Mouse (Mus musculus): ENCODE measurements around the gene Calr3. TPM values are rescaled to one million over a fixed set of nuclear protein-coding genes. Genes with fewer than 3 reads are reported as not detected.

Gene Calr3
- polyA plus RNA-seq, 1 experiment from 2014 or later, result 1.5 TPM

DNA sequence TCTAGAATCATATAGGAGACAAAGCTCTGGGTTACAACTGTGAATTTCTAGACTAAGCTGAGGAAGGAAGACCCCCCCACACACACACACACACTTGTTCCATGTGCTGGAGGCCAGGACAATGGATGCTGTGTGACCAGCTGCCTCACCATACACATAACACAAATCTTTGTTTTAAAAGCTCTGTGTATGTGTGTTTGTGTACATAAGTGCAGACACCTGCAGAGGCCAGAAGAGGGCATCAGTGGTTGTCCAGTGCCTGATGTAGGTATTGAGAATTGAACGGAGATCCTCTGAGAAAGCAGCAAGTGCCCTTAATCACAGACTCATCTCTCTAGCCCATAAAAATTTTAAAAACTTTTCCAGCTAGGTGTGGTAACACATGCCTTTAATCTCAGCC lies 20.7 kb downstream of the Calr3 start:
- Histone ChIP-seq H3K4me2 (no peak overlapping the region), H3K4me1 (peaks cover 32% of the 10 kb centered on the region), H3K9me3 (replicated peaks) (no peaks in the 10 kb centered on the region), H3K27me3 (no peaks in the 10 kb centered on the region), H3K4me3 (replicated peaks) (no peak overlapping the region), H3K9ac (no peak overlapping the region), H3K36me3 (0 out of 2 replicates have a peak, but pooled peaks cover 8% of the 10 kb centered on the region), H3K27ac (no peak overlapping the region)
- ATAC-seq (replicated peaks; ENCODE audit: low FRiP score), result no peak
- 76% methylated on average over 1 of the region's 1 CpGs for WGBS

DNA sequence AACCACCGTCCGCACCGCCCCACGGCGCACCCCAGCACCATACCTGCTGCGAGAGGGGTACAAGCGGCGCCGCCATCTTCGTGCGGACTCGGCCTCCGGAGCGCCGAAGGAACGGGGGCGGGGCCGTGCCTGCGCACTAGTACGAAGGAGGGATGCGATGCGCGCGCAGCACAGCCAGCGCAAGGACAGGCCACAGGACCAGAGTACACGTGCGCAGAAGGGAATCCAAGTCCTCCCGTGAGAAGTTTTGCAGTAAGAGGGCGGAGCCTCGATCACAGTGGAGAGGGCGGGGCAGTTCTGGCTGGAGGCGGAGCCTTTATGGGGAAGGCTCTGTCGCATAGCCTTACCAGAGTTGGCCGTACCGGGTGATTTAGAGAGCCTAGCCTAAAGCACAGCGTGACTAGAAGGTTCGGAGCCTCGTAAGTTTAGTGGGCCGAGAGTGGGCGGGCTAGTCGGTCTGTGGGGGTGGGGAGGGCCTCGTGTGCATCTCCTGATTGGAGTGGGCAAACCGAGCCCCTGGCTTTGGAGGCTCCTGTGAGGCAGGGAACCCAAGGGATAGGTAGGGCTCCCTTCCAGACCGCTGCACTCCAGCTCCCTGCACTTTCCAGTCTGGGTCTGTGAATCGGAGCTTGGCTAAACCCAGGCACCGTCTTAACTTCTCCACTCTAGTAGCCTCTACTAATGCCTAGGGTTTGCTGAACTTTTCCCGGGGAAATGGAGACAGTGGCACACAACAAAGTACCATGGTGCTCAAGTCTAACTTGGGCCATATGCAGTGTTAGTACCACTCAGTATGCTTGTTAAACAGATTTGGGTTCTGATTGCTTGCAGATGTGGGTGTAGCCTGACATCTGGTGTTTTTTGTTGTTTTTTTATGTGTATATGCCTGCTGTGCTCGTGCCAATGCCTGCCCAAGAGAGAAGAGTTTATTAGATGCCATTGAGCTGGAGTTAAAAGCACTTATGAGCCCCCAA lies 22.0 kb downstream of the Calr3 start, which contains the start of gene Eps15l1:
TSS of gene Eps15l1 (minus strand) at position 99 of the 974 bp plus-strand sequence.
- Histone ChIP-seq H3K36me3 (0 out of 2 replicates have a peak, but pooled peaks cover 9% of the 10 kb centered on the region), H3K4me3 (replicated peaks) (peak within 1 kb of the TSS; percentile 87), H3K9ac (peak within 1 kb of the TSS; percentile 85), H3K27ac (peak within 1 kb of the TSS; percentile 90), H3K9me3 (replicated peaks) (no peaks in the 10 kb centered on the region), H3K4me1 (peaks cover 45% of the 10 kb centered on the region), H3K27me3 (no peaks in the 10 kb centered on the region), H3K4me2 (peak within 1 kb of the TSS; percentile 82)
- under 1% methylated on average over 48 of the region's 48 CpGs for WGBS
- peak; percentile 98 for ATAC-seq (replicated peaks; ENCODE audit: low FRiP score)

DNA sequence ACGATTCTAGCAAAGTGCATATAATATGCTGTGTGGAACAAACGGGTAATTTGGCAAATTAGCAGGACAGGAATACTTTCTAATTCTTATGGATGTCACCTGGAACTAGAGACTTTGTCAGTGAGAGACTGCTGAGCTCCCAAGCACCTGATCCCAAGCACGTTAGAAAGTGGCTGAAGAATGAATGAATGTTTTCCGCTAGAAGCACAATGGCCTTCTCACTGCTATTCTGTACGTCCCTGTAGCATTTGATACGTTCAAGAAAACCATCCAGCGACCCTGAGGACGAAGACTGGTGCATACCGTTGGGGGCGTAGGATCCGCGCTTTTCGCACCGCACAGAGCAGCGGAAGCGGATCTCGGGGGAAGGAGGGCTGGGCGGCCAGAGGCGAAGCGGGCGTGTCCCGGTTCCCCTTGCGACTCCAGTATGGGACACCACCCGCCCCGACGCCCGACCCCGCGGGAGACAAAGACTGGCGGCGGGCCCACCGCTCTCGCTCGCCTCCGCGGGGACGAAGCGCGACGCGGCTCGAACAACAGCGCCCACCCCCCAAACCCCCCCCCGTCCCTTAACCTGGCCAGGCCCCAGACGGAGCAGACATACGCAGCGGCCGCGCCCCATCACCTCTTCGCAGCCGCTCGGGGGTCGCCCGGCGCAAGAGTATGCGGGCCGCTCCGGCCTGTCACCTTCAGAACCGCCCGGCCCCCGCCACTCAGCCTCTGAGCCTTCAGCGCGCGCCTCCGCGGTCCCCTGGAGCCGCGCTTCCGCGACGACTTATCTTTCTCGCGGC lies 22.9 kb downstream of the Calr3 start:
- peak overlapping the region; percentile 82 for H3K4me2 ChIP-seq
- peak overlapping the region; percentile 87 for H3K4me3 ChIP-seq (replicated peaks)
- no peaks in the 10 kb centered on the region for H3K9me3 ChIP-seq (replicated peaks)
- WGBS, result 1% methylated on average over 73 of the region's 73 CpGs
- H3K27me3 ChIP-seq, result no peaks in the 10 kb centered on the region
- 0 out of 2 replicates have a peak, but pooled peaks cover 9% of the 10 kb centered on the region for H3K36me3 ChIP-seq
- peak overlapping the region; percentile 85 for H3K9ac ChIP-seq
- peaks cover 46% of the 10 kb centered on the region for H3K4me1 ChIP-seq
- H3K27ac ChIP-seq, result peak overlapping the region; percentile 87
- peak; percentile 63 for ATAC-seq (replicated peaks; ENCODE audit: low FRiP score)

DNA sequence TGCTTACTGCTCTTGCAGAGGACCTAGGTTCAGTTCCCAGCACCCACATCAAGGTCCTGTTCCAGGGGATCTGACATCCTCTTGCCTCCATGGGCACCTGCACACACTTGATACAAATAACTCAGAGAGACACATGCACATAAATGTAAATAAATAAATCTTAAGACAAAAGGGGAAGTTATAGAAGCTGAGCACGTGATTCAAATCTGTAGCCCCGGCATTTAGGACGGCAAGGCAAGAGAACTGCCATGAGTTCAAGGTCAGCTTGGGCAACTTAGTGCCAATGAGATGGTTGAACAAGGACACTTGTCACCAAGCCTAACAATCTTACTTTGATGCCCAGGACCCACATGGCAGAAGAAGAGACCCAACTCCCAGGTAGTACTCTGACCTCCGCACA lies 25.6 kb downstream of the Calr3 start:
- Histone ChIP-seq H3K9ac (no peak overlapping the region), H3K27me3 (no peaks in the 10 kb centered on the region), H3K4me1 (peaks cover 62% of the 10 kb centered on the region), H3K36me3 (0 out of 2 replicates have a peak, but pooled peaks cover 16% of the 10 kb centered on the region), H3K4me2 (no peak overlapping the region), H3K9me3 (replicated peaks) (no peaks in the 10 kb centered on the region), H3K4me3 (replicated peaks) (no peak overlapping the region), H3K27ac (no peak overlapping the region)
- 95% methylated on average over 4 of the region's 4 CpGs for WGBS
- no peak for ATAC-seq (replicated peaks; ENCODE audit: low FRiP score)

DNA sequence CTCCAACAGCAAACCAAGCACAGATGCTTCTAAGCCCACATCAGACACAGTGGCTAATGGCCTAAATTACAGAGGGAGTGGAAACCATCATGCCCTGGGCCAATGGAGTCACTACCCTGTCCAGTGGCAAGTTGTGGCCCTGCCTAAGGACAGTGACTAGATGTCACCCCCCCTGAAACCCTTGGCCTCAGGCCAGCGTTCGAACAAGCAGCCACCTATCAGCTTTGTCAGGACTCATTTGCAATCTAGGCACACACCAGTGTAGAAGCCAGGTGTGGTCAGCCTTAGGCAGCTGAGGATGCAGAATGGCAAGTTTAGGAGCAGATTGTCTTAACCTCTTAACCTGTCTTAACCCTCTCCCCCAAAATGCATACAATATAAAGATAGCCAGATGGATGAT lies 28.4 kb downstream of the Calr3 start:
- WGBS, result 70% methylated on average over 2 of the region's 2 CpGs
- H3K4me3 ChIP-seq (replicated peaks), result no peak overlapping the region
- no peak for ATAC-seq (replicated peaks; ENCODE audit: low FRiP score)
- no peaks in the 10 kb centered on the region for H3K9me3 ChIP-seq (replicated peaks)
- peaks cover 53% of the 10 kb centered on the region for H3K4me1 ChIP-seq
- H3K27ac ChIP-seq, result no peak overlapping the region
- H3K36me3 ChIP-seq, result peaks cover 26% of the 10 kb centered on the region
- H3K4me2 ChIP-seq, result no peak overlapping the region
- no peak overlapping the region for H3K9ac ChIP-seq
- H3K27me3 ChIP-seq, result no peaks in the 10 kb centered on the region

DNA sequence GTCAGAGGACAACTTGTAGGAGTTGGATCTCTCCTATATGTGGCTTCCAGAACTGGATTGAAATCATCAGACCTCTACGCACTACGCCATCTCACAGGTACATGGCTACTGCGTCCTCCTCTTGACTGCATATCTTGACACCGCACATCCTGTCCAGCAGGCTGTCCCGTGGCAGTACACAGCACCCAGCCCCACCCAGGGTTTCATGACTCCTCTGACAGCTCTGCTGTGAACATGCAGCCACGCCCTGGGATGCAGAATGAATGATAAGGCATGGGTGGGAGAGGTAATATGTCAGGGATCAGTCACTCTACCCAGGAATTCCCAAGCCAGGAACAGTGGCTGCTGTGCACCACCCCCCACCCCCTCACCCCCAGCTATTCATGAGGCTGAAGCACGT lies 29.8 kb downstream of the Calr3 start:
- H3K4me1 ChIP-seq, result peaks cover 43% of the 10 kb centered on the region
- no peak overlapping the region for H3K27ac ChIP-seq
- H3K4me3 ChIP-seq (replicated peaks), result no peak overlapping the region
- no peak overlapping the region for H3K9ac ChIP-seq
- no peak overlapping the region for H3K4me2 ChIP-seq
- no peaks in the 10 kb centered on the region for H3K9me3 ChIP-seq (replicated peaks)
- H3K36me3 ChIP-seq, result peaks cover 23% of the 10 kb centered on the region
- WGBS, result 86% methylated on average over 7 of the region's 7 CpGs
- ATAC-seq (replicated peaks; ENCODE audit: low FRiP score), result peak; percentile 82
- no peaks in the 10 kb centered on the region for H3K27me3 ChIP-seq

DNA sequence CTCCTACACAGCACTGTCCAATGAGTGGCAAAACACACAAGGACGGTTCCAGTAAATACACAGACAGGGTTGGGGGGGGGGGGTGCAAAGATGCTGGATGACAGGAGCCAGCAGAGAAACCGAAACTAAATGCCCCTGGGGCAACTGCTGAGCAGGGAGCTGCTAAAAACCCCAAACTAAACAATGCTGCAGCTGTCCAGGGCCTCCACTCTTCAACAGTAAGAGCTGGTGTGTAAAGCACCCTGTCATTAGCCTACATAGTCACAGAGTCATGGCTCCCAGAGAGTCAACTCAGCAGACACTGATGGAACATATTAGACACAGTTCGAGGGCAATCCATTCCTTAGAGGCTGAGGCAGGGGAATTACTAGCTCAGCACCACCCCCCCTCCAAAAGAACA lies 34.2 kb downstream of the Calr3 start:
- Histone ChIP-seq H3K4me3 (replicated peaks) (no peak overlapping the region), H3K27ac (no peak overlapping the region), H3K9me3 (replicated peaks) (no peaks in the 10 kb centered on the region), H3K9ac (no peak overlapping the region), H3K27me3 (no peaks in the 10 kb centered on the region), H3K36me3 (peaks cover 16% of the 10 kb centered on the region), H3K4me1 (peaks cover 10% of the 10 kb centered on the region), H3K4me2 (no peak overlapping the region)
- 49% methylated on average over 3 of the region's 3 CpGs for WGBS
- ATAC-seq (replicated peaks; ENCODE audit: low FRiP score), result no peak

DNA sequence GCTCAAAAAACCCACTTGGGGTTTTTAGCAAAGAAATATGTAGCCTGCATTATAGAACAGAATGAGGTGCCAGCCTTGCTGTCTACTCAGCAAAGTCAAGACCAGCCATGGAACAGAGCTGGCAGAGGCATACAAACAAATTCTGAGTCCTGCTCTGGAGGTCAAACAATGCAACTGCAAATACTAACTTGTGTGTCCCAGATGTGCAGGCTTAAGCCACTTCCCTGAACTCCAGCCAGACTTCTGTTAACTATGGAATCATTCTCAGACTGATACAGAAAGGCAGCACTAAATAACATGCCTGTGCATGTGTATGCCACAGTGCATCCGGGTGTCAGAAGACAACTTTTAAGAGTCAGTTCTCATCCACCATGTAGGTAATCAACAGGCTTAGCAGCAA lies 35.8 kb downstream of the Calr3 start:
- 85% methylated on average over 1 of the region's 1 CpGs for WGBS

DNA sequence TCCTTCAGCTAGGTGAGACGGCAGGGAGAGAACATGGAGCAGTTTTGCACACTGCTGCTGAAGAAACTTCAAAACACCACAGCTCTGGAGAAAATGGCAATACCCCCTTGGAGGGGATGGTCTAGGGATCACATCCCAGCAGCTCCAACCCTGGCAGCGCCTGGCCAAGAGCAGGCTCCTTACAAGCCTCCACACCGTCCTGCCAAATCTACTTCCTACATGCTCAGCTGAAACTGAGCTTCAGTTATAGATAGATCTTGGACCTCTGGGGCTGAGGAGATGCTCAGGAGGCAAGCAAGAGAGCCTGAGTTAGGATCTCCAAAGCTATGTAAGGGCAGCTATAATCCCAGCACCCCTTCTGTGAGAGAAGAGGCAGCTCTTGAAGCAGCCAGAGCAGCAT lies 40.7 kb downstream of the Calr3 start:
- no peaks in the 10 kb centered on the region for H3K27me3 ChIP-seq
- H3K4me1 ChIP-seq, result peaks cover 10% of the 10 kb centered on the region
- no peak overlapping the region for H3K4me2 ChIP-seq
- WGBS, result 93% methylated on average over 3 of the region's 3 CpGs
- H3K27ac ChIP-seq, result no peak overlapping the region
- no peak for ATAC-seq (replicated peaks; ENCODE audit: low FRiP score)
- no peak overlapping the region for H3K4me3 ChIP-seq (replicated peaks)
- no peaks in the 10 kb centered on the region for H3K9me3 ChIP-seq (replicated peaks)
- no peak overlapping the region for H3K9ac ChIP-seq
- H3K36me3 ChIP-seq, result peaks cover 20% of the 10 kb centered on the region

More for the DNA sequence above, 35.8 kb downstream of the Calr3 start:
- Histone ChIP-seq H3K9ac (no peak overlapping the region), H3K4me2 (no peak overlapping the region), H3K36me3 (peaks cover 8% of the 10 kb centered on the region), H3K9me3 (replicated peaks) (no peaks in the 10 kb centered on the region), H3K4me3 (replicated peaks) (no peak overlapping the region), H3K27me3 (no peaks in the 10 kb centered on the region), H3K4me1 (peaks cover 4% of the 10 kb centered on the region), H3K27ac (no peak overlapping the region)
- ATAC-seq (replicated peaks; ENCODE audit: low FRiP score), result no peak

DNA sequence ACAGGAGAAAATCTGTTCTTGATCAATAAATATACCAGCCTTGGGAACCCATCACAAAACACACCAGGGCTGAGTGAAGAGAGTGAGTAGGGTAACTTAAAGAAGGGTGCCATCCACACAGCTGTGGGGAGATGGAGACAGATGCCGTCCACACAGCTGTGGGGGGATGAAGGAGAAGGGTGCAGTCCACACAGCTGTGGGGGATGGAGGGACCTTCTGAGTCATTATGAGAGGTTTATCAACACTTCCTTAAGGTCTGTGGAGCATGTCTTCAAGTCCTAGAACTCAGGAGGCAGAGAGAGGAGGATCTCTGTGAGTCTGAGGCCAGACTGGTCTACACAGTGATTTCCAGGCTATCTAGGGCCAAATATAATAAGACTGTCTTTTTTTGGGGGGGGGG lies 42.3 kb downstream of the Calr3 start:
- 59% methylated on average over 1 of the region's 1 CpGs for WGBS
- no peak for ATAC-seq (replicated peaks; ENCODE audit: low FRiP score)

DNA sequence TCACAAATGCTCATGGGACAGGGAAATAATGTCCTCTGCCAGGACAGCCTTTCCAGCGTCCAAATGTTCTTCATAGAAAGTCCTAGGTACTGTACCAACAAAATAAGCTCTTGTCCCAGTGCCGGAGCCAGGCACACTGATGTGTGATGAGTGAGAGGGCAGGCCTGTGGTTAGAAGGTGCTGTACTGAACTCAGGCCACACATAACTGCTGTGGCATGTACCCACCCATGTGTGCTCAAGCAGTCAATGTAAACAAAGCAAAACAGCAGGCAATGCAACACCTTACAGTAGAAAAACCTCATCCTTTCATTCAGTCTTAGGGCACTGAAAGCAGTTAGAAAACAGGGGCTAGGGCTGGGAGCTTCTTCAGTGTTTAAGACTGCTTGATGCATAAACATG lies 57.9 kb downstream of the Calr3 start:
- no peak for ATAC-seq (replicated peaks; ENCODE audit: low FRiP score)

More for the DNA sequence above, 42.3 kb downstream of the Calr3 start:
- Histone ChIP-seq H3K4me2 (no peak overlapping the region), H3K36me3 (peaks cover 36% of the 10 kb centered on the region), H3K27me3 (no peaks in the 10 kb centered on the region), H3K27ac (no peak overlapping the region), H3K9me3 (replicated peaks) (no peaks in the 10 kb centered on the region), H3K4me1 (peaks cover 10% of the 10 kb centered on the region), H3K9ac (no peak overlapping the region), H3K4me3 (replicated peaks) (no peak overlapping the region)

DNA sequence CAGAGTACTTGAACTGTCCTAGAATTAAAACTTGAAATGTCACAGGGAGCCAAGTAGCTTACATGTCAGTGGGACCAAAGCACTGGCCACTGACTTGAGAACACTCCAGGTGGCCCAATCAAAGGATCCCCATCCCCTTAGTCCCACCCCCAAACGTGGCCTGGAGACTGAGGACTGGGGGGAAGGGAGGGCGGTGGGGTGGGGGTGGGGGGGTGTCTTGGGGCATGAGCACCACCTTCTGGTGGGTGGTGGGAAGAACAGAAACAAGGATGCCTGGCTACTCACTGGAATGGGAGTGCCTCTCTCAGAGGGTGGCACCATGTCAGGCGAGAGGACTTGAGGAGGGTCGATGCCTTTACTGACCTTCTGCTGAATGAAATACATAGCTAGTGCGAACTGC lies 61.3 kb downstream of the Calr3 start:
- H3K9ac ChIP-seq, result no peak overlapping the region
- no peaks in the 10 kb centered on the region for H3K27me3 ChIP-seq
- H3K4me2 ChIP-seq, result no peak overlapping the region
- H3K9me3 ChIP-seq (replicated peaks), result no peaks in the 10 kb centered on the region
- peaks cover 99% of the 10 kb centered on the region for H3K36me3 ChIP-seq
- peak; percentile 33; the same call in 1 of the 2 replicates for ATAC-seq (replicated peaks; ENCODE audit: low FRiP score)
- WGBS, result 55% methylated on average over 5 of the region's 5 CpGs
- no peak overlapping the region for H3K27ac ChIP-seq
- no peaks in the 10 kb centered on the region for H3K4me1 ChIP-seq
- H3K4me3 ChIP-seq (replicated peaks), result no peak overlapping the region

More for the DNA sequence above, 57.9 kb downstream of the Calr3 start:
- Histone ChIP-seq H3K27me3 (no peaks in the 10 kb centered on the region), H3K4me2 (no peak overlapping the region), H3K36me3 (peaks cover 99% of the 10 kb centered on the region), H3K4me1 (no peaks in the 10 kb centered on the region), H3K9ac (no peak overlapping the region), H3K27ac (no peak overlapping the region), H3K4me3 (replicated peaks) (no peak overlapping the region), H3K9me3 (replicated peaks) (no peaks in the 10 kb centered on the region)
- WGBS, result 88% methylated on average over 2 of the region's 2 CpGs
